Mouse (Mus musculus) kidney, adult 2 months (tissue): ENCODE measurements at regions not wholly inside any gene's neighbourhood (a gene's known extent, or its start where the extent isn't known, plus 50 kb on each side); places are given as distances from the start of the nearest gene placed in this dataset.

Experiments used
- DNase-seq: peaks from one replicate; pipeline ENCODE4 v3.0.0; 2021
- H3K27ac ChIP-seq: fragments of 200-500 bp; 2 replicates; pipeline ENCODE4 v1.5.1; 2012; ENCODE audit warnings: low read depth, low read length, control low read depth, inconsistent platforms; ENCODE audit not compliant: insufficient read depth
- H3K27me3 ChIP-seq: fragments of 200-500 bp; replicated peaks from 2 replicates; pipeline ENCODE4 v1.6.1; 2012; ENCODE audit warnings: mild to moderate bottlenecking, moderate library complexity, low read length, inconsistent platforms; ENCODE audit not compliant: control insufficient read depth, insufficient read depth
- H3K36me3 ChIP-seq: fragments of 200-500 bp; 2 replicates; pipeline ENCODE4 v1.6.1; 2012; ENCODE audit warnings: mild to moderate bottlenecking, moderate library complexity, low read length, inconsistent platforms; ENCODE audit not compliant: control insufficient read depth, insufficient read depth
- H3K4me1 ChIP-seq: fragments of 200-500 bp; 2 replicates; pipeline ENCODE4 v1.6.1; 2011; ENCODE audit warnings: low read length; ENCODE audit not compliant: control insufficient read depth, insufficient read depth
- H3K4me3 ChIP-seq: fragments of 200-500 bp; 2 replicates; pipeline ENCODE4 v1.5.1; 2011; ENCODE audit warnings: mild to moderate bottlenecking, low read depth, low read length, control low read depth; ENCODE audit not compliant: insufficient read depth
- CTCF ChIP-seq: fragments of 200-500 bp; conservative IDR thresholded peaks from 2 replicates; pipeline ENCODE4 v1.5.1; 2011; ENCODE audit warnings: low read depth, mild to moderate bottlenecking, control low read depth, low read length, moderate library complexity, mixed read lengths; ENCODE audit not compliant: insufficient read depth, insufficient read length
- POLR2A ChIP-seq: fragments of 200-500 bp; IDR thresholded peaks from one replicate; pipeline ENCODE4 v1.6.1; 2011; ENCODE audit warnings: low read depth, low read length, control low read depth
- WGBS: fragments of 180-500 bp; shearing (Covaris S2); methylation state at CpG from one replicate; pipeline ENCODE4 v1.1.7; 2018; 5-methylcytosine and 5-hydroxymethylcytosine counted together

DNA sequence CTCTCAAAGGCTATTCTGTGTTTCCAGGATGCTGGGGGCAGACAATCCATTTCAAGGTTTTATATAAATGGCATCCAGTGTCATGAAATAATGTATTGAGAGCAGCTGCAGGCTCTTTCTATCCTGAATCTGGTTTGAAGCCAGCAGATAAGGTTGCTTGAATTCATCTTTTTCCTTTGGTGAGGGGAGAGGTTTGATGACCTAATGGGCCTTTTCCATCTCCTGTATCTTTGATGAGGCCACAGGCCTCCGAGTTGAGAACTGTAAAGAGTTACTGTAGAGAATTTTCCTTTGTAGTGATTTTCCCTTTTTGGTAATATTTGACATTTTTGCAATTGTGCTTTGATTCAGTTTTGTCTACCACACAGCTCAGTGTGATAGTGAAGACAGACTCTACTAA is 458.8 kb upstream of the 1700008P02Rik start:
- TF ChIP-seq CTCF: no peak
- no peak for TF ChIP-seq POLR2A
- H3K4me1 ChIP-seq: no peaks in the 10 kb centered on the region
- no peak for DNase-seq
- H3K27me3 ChIP-seq: no peaks in the 10 kb centered on the region
- no peak overlapping the region for H3K27ac ChIP-seq
- no peak overlapping the region for H3K4me3 ChIP-seq
- H3K36me3 ChIP-seq: no peaks in the 10 kb centered on the region
- WGBS: 58% methylated on average over 1 of the region's 1 CpGs

DNA sequence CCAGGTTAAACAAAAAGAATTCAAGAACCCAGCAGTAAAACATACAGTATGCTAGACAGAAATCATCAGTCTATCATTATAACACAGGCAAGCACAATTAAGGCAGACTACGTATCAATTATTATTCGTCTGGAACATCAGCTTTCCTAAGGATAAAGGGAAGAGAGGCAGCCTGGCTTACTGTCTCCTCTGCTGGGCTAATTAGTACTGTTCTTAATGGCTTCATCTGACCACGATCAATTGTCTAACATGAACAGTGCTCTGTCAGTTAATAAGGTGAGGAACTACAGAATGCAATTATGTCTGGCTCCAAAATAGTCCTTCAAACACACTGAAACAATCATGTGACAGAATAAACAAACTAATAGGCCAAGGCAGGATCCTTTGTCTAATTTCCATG is 456.6 kb upstream of the 1700008P02Rik start:
- H3K4me1 ChIP-seq: no peaks in the 10 kb centered on the region
- H3K27ac ChIP-seq: no peak overlapping the region
- WGBS: 79% methylated on average over 3 of the region's 3 CpGs
- H3K36me3 ChIP-seq: no peaks in the 10 kb centered on the region
- TF ChIP-seq CTCF (no peak), POLR2A (no peak)
- H3K4me3 ChIP-seq: no peak overlapping the region
- DNase-seq: no peak
- H3K27me3 ChIP-seq: no peaks in the 10 kb centered on the region

DNA sequence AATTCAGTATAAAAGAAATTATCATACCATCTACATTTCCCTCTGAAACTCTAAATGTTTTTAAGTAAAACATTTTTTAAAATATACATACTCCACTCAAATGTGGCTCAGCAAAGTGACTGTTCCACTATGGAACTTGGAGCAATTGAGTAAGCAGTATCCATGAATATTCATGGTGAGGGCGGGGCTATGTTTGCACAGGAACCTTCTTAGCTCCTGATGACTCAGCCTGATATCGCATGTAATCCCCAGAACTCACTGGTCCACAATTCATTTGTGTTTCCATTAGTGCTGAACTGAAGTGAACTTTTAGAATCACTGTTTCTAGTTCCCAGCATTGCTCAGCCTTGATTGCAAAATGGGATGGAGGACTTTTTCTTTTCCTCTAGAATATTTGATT is 454.2 kb upstream of the 1700008P02Rik start:
- H3K4me1 ChIP-seq: no peaks in the 10 kb centered on the region
- 57% methylated on average over 2 of the region's 2 CpGs for WGBS
- H3K4me3 ChIP-seq: no peak overlapping the region
- no peaks in the 10 kb centered on the region for H3K27me3 ChIP-seq
- H3K36me3 ChIP-seq: no peaks in the 10 kb centered on the region
- no peak for TF ChIP-seq CTCF
- TF ChIP-seq POLR2A: no peak
- H3K27ac ChIP-seq: no peak overlapping the region
- no peak for DNase-seq

DNA sequence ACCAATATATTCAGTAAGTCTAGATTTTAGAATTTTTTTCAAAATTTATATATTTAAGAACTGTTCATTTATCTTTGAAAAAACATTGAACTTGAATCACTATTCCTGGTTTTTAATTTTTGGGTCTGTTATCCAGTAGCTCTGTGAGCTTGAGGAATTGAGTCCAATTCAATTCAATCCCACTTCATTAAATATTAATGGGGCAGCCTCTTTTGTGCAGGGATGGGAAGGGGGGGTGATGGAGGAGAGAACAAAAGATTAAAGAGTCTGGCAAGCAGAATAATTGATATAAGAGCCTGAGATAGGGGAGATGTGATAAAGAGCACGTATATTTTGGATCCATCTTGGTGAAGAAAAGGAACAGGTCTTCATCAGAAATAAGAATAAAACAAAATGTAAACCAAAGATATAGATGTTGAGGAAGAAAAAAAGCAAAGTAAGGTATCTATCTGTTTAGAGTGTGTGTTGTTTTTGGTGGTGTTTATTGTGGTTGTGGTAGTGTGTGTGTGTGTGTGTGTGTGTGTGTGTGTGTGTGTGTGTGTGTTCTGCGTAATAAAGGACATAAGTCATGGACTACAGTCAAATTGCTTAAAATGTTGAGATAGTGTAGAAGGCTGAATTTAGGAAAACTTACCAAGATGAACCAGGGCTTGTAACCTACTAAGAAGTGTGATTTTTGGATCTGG is 421.3 kb upstream of the 1700008P02Rik start:
- 59% methylated on average over 2 of the region's 2 CpGs for WGBS
- TF ChIP-seq POLR2A (no peak), CTCF (no peak)
- no peak for DNase-seq
- Histone ChIP-seq H3K4me3 (no peak overlapping the region), H3K27me3 (no peaks in the 10 kb centered on the region), H3K36me3 (no peaks in the 10 kb centered on the region), H3K4me1 (no peaks in the 10 kb centered on the region), H3K27ac (no peak overlapping the region)

DNA sequence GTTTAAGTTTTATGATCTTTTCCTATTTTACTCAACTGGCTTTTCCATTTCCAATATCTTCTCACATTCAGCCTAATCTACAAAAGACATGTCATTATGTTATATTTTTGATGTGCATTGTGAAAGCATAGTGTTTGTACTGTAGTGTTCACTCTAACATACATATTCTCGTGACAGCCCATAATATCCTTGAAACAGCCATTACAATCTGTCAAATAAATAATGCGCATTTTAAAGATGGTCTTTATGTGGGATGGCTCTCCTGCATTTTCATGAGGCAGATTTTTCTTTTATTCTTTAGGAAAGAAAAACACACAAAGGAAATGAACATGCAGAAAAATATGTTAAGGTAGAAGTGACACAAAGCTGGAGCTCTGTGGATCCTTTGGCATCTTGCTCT is 415.6 kb upstream of the 1700008P02Rik start:
- WGBS: 67% methylated on average over 2 of the region's 2 CpGs
- H3K27me3 ChIP-seq: no peaks in the 10 kb centered on the region
- H3K4me1 ChIP-seq: no peaks in the 10 kb centered on the region
- no peak overlapping the region for H3K4me3 ChIP-seq
- H3K27ac ChIP-seq: no peak overlapping the region
- TF ChIP-seq POLR2A: no peak
- no peak for TF ChIP-seq CTCF
- no peaks in the 10 kb centered on the region for H3K36me3 ChIP-seq
- DNase-seq: no peak

DNA sequence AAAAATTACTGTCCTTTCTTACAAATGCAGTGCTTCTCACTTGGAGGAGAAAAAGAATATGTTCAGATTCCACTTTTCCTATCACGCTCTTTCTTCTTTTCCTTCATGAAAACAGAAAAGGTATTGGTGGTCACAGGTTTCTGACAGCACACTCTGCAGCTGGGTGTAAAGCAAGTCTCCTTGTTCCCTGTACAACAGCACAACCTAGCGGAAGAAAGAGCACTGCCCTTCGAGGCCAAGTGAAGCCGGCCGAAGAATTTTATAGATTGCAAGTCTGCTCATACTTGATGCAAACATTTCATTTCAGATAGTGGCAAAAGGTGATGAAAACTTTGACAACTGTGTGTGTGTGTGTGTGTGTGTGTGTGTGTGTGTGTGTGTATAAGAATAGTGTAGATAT is 407.6 kb upstream of the 1700008P02Rik start:
- 20% methylated on average over 5 of the region's 5 CpGs for WGBS
- TF ChIP-seq POLR2A (no peak), CTCF (peak; percentile 66)
- no peak overlapping the region for H3K27ac ChIP-seq
- no peak overlapping the region for H3K4me3 ChIP-seq
- no peaks in the 10 kb centered on the region for H3K27me3 ChIP-seq
- no peaks in the 10 kb centered on the region for H3K4me1 ChIP-seq
- H3K36me3 ChIP-seq: no peaks in the 10 kb centered on the region
- peak; percentile 46 for DNase-seq

DNA sequence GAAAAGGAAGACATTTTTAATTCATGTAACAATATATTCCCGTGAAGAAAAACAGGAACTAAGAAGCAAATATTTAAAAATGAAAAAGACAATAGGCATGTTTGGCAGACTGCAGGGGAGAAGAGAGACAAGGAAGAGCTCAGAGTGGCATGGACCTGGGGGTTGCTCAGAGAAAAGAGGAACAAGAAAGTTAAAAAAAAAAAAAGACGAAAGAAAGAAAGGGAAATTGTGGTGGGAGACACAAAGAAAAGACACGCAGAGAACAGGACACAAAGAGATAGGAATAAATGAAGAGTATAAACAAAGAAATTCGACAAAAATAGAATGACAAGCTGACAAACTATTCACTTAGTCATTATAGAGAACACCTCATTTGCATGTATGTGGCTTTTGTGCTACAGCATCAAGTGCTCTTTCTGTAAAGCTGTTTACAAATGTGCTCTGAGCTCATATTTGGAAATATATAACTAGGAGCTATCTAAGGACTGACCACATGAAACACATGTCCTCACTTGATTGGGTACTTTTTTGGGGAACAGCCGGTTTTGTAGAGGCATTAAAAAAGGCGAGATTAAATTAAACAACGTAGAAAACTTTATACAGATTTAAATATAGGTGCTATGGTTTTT is 394.2 kb upstream of the 1700008P02Rik start:
- no peak overlapping the region for H3K27ac ChIP-seq
- H3K27me3 ChIP-seq: no peaks in the 10 kb centered on the region
- no peaks in the 10 kb centered on the region for H3K4me1 ChIP-seq
- no peaks in the 10 kb centered on the region for H3K36me3 ChIP-seq
- WGBS: 67% methylated on average over 7 of the region's 7 CpGs
- no peak for DNase-seq
- H3K4me3 ChIP-seq: no peak overlapping the region
- TF ChIP-seq POLR2A: no peak
- no peak for TF ChIP-seq CTCF
